Mouse (Mus musculus) ovary, adult 18-20 months (tissue): ENCODE data around the gene Dock8.
A peak's percentile ranks its signal among the peaks of the same experiment; 100 is the strongest.
"Not testable (repeated sequence)": the region's sequence is repeated elsewhere in the genome, so short reads cannot be mapped to it uniquely, and the experiment has no call there.

ENCODE experiments used
- DNase-seq: peaks from one replicate; pipeline ENCODE4 v3.0.0; 2022; ENCODE audit warnings: low spot score, mixed read lengths

The Dock8 gene

DNA sequence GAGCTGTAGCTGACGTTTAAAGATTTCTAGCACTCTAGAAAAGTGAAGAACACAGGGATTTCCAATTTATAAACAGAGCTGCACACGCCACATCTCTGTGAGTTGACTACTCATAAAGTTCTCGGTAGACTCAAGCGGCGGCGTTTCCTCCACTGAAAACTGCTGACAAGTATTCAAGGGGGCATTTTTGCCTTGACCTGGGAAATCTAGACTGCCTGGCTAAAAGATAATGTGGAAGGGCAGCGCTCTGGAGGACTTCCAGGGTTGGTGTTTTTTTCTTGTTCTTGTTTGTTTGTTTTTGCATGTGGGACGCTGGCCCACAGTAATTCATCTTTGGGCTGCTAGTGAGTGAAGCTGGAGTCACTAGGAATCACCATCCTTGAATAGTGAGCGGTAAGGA is 819 bp downstream of the Dock8 start:
- peak; percentile 40 for DNase-seq

DNA sequence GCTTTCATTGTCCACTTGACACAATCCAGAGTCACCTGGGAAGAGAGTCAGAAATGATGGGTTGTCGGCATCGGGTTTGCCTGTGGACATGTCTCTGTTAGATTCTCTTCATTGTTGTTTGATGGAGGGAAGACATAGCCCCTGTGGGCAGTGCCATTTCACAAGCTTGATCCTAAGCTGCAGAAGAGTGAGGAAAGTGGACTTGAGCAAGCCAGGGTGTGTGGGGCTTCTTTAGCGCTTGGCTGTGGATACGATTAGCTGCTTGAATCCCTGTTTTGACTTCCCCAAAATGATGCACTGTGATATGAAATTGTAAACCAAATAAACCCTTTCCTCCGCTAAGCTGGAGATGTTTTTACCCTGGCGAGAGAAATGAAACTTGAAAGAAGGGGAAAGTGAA is 2.7 kb downstream of the Dock8 start:
- DNase-seq, result no peak

DNA sequence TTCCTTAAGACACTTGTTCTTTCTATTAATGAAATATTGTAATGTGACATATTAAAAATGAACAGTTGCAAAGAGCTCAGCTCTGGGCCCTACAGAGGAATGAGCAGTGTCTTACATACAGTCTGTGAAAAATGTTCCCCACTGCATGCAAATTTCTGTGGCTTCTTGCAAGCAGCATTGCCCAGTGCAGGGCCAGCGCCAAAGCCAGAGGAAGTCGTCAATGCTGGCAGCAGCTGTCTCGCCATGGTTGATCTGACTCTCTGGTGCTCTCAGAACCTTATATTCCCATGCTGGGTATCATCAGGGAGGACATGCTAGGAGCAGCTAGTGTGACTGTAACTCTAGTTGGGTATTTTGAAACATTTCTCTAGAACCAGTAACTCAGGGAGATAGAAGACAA is 3.5 kb downstream of the Dock8 start:
- no peak for DNase-seq

GRCm38 (mm10) chr19:25003810-25004209 is 4.5 kb downstream of the Dock8 start:
- DNase-seq, result no peak

DNA sequence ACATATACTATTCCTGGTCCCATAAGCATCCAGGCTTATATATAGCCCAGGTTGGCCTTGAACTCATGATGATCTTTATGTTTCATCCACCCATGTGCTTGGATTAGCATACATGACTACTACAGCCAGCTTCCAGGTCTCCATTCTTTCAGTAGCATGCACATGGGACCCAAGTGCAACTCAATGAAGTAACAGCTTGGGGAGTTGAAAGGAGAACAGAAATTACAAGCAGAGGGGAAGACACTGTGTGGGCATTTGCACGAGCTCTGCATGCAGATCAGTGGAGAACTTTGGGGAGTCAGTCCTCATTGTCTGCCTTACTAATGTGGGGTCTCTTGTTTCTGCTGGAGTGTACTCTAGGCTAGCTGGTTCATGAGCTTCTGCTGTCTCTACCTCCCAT is 7.4 kb downstream of the Dock8 start:
- no peak for DNase-seq

DNA sequence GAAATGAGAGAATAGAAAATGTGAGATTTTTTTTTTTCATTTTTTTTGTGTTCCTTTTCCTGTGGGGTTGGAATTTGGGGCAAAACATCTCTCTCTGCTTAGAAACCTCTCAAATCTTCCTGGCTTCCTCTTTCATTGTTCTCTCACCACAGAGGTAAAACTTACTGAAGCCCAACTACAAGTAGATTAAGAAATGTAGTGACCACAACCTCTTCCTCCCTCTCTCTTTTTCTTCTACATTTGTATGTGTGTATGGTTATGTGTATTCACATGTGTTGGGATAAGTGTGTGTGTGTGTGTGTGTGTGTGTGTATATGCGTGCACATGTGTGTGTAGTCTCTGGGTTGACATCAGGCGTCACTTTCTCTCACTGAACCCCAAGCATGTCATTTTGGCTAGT is 9.2 kb downstream of the Dock8 start:
- no peak for DNase-seq

DNA sequence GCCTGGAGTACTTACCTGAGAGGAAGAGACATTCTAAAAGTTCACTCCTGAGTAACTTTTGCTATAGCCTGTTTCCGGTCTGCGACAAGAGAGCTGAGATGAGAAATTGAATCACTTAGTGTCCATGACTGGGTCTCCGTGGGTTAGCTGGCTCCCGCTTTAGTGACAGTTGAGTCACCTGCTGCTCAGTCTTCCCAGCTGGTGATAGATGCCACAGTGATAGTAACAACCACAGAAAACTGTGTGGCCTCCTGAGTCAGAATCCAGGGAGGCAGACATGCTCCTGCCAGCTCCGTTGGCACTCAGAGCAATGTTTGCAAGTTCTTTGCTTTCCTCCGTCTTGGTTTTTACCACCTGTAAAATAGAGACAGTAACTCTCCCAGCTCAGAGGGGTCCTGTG is 23.4 kb downstream of the Dock8 start:
- no peak for DNase-seq

GRCm38 (mm10) chr19:25031765-25032164 is 32.4 kb downstream of the Dock8 start:
- DNase-seq, result no peak

DNA sequence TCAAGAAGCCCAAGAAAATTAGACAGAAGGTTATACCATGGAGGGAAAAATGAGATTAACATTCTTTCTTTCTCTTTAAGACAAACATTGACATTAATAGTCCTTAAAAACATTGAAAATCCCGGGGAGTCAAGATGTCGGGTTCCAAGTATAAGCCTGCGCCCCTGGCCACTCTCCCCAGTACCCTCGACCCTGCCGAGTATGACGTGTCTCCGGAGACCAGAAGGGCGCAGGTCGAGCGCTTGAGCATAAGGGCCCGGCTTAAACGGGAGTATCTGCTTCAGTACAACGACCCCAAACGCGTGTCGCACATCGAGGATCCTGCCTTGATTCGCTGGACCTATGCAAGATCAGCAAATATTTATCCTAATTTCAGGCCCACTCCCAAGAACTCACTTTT is 33.7 kb downstream of the Dock8 start:
- not testable (repeated sequence) for DNase-seq

DNA sequence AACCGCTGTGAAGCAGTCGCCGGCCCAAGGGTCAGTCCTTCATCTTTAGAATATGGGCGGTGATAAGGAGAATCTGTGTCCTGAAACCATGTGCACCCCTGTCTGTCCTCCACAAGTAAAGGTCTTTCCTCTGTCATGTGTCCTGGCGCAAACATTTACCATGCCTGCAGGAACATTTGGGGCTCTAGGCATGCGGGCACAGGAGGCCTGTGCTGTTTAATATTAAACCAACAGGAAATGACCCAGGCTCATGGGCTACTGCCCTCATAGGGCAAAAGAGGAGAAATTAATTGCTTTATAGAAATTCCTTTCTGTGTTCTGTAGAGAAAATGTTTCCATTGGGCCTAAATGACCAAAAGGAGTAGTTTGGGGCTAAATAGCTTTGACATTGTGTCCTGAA is 36.5 kb downstream of the Dock8 start:
- DNase-seq, result no peak

GRCm38 (mm10) chr19:25036784-25037183 is 37.5 kb downstream of the Dock8 start:
- peak; percentile 46 for DNase-seq

- no peak for DNase-seq
Measured at GRCm38 (mm10) chr19:25037249-25037648, 37.9 kb downstream of the Dock8 start.

GRCm38 (mm10) chr19:25038293-25038692 is 39.0 kb downstream of the Dock8 start:
- DNase-seq, result no peak

GRCm38 (mm10) chr19:25041209-25041608 is 41.9 kb downstream of the Dock8 start:
- no peak for DNase-seq

DNA sequence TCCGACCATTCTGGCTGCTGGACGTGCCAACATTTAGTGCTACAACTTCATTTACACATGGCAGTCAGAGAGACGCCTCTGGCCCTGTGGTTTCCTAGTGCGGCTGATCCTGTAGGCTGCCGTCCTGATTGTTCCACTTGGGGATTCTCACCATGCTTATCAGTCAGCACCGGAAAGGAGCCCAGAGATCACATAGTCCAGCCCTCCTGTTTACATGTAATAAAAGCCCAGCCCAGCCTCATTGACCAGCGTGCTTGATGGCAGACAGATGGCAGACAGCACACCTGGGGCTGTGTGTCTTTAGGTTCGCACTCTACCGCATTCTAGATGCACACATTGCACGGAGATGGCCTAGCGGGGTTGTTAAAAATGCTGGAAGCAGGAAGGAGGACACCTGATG is 43.6 kb downstream of the Dock8 start:
- DNase-seq, result no peak

GRCm38 (mm10) chr19:25044057-25044456 is 44.7 kb downstream of the Dock8 start:
- DNase-seq, result no peak

- DNase-seq, result no peak
Measured at GRCm38 (mm10) chr19:25052355-25052754, 53.0 kb downstream of the Dock8 start.

DNA sequence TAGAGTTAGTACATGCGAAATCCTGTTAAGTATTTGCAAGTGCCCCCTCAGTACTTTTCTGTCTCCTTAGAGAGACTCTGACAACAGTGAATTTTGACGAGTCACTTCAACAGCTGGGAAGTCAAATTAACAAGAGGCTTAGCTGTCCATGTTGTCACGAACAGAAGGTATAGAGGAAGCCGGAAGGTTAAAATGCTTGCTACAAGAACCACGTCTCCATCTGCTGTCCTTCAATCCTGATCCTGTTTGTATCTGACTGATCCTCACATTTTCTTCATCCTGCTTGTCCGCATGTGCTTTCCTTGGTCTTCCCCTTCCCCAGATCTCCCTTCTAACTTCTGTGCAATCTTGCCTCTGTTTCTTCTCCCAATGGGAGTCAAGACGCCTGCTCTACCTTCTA is 53.8 kb downstream of the Dock8 start:
- no peak for DNase-seq

DNA sequence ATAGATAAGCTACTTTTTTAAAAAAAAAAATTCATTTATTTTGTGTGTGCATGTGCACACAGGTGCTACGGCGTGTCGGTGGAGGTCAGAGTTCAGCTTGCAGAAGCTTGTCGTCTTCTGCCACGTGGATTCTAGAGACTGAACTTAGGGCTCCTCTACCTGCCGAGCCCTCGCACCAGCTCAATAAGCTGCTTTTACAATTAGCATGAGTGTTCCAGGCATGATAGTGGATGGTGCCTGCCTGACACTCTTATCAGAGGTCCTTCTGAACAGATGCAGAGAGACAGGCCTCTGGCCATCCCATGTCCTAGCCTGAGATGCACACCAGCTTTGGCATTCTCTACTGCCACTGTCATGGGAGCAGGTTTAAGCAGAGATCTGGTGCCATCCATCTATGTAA is 55.7 kb downstream of the Dock8 start:
- no peak for DNase-seq

DNA sequence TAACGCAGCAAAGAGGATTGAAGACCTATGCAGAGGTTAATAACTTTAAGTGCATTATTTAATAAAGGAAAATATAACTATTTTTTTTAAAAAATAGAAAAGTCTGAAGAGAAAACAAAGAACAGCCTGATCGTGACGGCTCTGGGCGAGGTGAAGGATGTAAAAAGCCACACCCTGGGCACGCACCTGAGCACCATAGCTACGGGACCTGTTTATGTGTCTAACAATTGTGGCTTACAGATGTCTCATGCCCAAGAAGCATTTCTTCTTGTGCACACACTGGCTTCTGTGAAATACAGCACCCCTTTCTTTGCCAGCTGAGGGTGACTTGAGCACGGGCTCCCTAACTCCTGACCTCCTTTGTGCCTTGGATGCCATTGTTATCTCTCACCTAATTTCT is 56.2 kb downstream of the Dock8 start:
- DNase-seq, result no peak

- DNase-seq, result no peak
Measured at GRCm38 (mm10) chr19:25056224-25056623, 56.9 kb downstream of the Dock8 start.

- no peak for DNase-seq
Measured at GRCm38 (mm10) chr19:25057826-25058225, 58.5 kb downstream of the Dock8 start.

GRCm38 (mm10) chr19:25059847-25060364 is 60.6 kb downstream of the Dock8 start:
- no peak for DNase-seq

DNA sequence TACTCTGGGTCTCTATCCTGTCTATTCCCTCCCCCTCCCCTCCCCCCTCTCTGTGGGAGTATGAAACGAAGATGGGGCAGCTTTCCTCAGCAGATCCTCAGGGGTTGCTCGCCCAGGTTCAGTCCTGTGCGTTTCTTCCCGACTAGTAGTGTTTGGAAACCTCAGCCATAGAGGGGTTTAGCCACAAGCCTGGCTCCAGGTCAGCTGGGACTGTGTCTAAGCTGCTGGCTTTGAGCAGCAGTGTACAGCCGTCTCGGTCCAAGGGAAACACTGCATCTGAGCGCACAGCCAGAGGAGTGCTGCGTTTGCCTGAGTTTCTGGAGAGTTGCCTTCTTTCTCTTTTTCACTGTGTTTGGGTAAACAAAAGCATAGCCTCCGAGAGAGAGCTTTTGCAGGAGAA is 61.0 kb downstream of the Dock8 start:
- DNase-seq, result no peak
